Mouse (Mus musculus): ENCODE data around the gene Krtap2-4.
"Not testable (repeated sequence)": the region's sequence is repeated elsewhere in the genome, so short reads cannot be mapped to it uniquely, and the experiment has no call there.

The Krtap2-4 gene

DNA sequence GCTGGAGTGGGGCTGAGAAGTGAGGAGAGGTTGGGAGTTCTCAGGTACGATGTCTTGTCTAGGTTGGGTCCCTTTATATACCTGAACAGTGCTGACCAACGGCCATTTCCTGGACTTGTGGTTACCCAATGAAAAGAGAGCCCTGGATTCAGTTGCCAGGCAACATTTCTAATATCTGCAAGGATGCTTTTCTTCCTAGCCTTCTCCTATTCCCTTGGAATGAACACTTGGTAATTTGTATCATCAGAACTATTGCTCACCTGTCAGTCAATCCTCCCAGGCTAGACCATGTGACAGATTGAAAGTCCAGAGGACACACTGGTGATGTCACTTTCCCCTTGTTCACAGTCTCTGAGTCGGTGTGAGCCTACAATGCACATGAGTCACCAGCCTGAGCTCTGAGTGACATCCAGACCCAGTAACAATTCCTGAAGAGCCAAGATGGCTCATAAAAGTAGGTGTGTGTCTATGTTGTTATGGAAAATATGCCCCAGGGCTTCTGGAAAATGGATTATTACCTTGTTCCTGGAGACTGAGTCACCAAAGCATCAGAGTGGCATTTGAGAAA is at the start of gene Krtap2-4:
Gene Krtap2-4 (minus strand): TSS at position 51 of the 568 bp plus-strand sequence.
- DNase-seq (ENCODE audit: low spot score in 2 of 2), result no peak

DNA sequence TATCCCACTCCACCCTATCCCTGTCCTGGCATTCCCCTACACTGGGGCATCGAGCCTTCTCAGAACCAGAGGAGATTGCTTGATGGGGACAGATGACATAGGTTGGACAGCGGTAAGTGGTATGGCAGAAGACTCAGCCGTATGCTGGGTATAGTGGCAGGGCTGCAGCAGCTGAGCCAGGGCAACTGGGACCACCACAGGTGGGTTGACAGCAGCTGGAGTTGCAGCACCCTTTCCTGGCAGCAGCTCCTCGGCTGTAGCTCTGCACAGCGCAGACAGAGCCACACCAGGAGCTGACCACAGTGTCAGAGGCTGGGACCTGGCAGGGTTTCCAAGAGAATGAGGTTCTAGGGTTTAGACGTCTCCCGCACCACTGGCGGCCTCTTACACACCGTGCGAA is 48.2 kb upstream of the Krtap2-4 start:
- DNase-seq (ENCODE audit: low spot score in 2 of 2), result no peak

DNA sequence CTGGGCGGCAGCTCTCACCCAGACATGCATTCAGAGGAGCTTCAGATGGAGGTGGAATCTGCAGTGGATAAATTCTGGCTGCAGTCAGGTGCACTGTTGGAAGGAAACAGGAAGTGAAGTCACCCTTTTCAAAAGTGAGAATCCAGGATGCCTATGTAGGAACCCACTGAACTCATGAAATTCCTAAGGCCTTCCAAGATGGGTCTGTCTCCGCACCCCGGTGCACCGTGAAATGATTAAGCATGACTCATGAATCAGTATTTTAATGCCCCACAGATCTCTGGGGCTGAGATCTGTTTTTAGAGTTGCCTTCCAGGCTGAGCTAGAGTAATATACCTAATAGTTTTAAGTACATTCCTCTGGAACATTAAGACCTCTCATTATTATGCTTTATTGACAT is 44.6 kb upstream of the Krtap2-4 start:
- no peak for DNase-seq (ENCODE audit: low spot score in 2 of 2)

DNA sequence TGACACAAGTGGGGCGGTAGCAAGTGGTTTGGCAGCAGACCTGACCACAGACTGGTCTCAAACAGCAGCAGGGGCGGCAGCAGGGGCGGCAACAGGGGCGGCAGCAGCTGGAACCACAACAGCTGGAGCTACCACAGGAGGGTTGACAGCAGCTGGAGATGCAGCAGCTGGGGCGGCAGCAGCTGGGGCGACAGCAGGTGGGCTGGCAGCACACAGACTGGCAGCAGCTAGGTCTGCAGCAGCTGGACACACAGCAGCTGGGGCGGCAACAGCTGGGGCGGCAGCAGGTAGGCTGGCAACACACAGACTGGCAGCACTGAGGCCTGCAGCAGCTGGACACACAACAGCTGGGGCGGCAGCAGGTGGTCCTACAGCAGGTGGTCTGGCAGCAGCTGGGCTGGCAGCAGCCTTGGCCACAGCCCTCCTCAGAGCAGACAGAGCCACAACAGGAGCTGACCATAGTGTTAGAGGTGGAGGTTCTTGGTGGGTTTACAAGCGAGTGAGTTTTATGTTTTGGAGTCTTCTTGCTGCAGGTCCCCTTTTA is 43.9 kb upstream of the Krtap2-4 start, which contains the start of gene Gm11563:
Gene Gm11563 (minus strand): TSS at position 494 of the 544 bp plus-strand sequence.
- not testable (repeated sequence) for DNase-seq (ENCODE audit: low spot score in 2 of 2)

DNA sequence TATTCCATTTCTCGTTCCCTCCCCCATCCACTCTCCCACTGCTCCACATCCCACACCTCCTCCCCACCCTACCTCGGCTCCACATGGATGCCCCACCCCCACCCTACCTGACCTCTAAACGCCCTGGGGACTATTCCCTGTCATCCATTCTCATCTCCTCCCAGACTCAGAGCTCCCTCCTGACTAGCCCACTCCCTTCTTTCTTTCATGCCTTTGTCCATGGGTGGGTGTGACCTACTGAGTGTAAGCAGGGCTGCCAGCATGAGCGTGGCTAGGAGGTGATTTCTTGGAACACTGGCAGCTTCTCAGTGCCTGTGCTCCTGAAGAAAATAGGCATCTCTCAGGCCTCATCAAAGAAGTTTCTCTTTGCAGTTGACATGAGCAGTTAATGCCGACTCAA is 42.4 kb upstream of the Krtap2-4 start:
- no peak for DNase-seq (ENCODE audit: low spot score in 2 of 2)

DNA sequence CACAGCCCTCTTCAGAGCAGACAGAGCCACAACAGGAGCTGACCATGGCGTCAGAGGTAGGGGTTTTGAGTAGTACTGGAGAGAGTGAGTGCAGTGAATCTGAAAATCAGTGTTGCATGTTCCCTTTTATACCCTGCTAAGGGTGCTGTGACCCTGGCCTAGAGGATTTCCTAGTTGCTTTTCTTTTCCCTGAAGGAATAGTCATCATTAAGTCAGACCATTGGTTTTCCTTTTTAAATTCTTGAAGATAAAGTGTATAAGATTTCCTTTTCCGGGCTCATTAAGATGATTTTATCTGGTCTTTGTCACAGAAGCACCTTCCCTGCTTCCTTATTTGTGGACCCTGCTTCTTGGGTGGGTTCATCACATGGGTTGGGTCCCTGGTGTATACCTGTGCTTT is 35.5 kb upstream of the Krtap2-4 start, which contains the start of gene Gm11555:
Gene Gm11555 (minus strand): TSS at position 101 of the 400 bp plus-strand sequence.
- DNase-seq (ENCODE audit: low spot score in 2 of 2), result no peak

DNA sequence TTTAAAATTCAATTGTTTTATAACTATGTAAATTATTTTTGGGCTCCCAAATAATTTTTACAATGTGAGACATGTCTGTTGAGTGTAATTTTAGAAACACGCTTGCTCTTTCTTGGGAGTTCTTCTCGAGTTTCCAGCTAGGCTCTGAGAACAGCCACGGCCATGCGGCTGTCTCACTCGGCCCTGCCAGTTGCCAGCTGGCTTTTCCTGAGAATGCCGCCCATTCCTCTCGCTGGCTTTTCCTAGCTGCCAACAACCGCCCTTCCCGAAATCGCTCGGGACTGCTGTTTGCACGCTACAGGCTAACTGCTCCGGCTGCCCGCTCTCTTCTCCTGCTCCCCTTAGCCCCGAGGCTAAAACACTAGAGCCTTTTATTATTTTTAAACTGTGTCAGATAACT is 31.8 kb upstream of the Krtap2-4 start:
- DNase-seq (ENCODE audit: low spot score in 2 of 2), result no peak

DNA sequence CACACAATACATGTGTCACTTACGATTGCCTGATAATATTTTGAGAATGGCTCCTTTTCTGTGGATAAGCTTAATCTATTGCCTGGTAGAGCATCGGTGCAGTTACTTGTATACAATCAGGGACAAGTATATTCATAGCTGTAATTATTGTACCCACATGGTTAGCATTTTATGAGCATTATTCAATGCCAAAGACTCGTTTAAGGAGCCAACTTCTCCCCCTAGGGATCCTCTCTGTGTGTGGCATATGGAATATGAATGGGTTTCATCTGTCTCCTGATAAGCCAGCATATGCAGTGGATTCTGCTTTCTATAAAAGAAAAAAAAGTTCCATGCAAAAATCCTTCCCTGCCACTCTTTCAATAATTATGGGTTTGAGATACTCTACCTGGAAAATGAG is 29.7 kb upstream of the Krtap2-4 start:
- DNase-seq (ENCODE audit: low spot score in 2 of 2), result no peak

DNA sequence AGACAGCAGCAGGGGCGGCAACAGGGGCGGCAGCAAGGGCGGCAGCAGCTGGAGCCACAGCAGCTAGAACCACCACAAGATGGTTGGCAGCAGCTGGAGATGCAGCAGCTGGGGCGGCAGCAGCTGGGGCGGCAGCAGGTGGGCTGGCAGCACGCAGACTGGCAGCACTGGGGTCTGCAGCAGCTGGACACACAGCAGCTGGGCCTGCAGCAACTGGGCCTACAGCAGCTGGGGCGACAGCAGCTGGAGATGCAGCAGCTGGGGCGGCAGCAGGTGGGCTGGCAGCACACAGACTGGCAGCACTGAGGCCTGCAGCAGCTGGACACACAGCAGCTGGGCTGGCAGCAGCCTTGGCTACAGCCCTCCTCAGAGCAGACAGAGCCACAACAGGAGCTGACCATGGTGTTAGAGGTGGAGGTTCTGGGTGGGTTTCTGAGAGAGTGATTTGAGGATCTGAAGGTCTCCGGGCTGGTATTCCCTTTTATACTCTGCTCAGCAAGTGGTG is 29.0 kb upstream of the Krtap2-4 start, which contains the start of gene Krtap4-7:
Gene Krtap4-7 (minus strand): TSS at position 455 of the 505 bp plus-strand sequence.
- DNase-seq (ENCODE audit: low spot score in 2 of 2), result not testable (repeated sequence)

DNA sequence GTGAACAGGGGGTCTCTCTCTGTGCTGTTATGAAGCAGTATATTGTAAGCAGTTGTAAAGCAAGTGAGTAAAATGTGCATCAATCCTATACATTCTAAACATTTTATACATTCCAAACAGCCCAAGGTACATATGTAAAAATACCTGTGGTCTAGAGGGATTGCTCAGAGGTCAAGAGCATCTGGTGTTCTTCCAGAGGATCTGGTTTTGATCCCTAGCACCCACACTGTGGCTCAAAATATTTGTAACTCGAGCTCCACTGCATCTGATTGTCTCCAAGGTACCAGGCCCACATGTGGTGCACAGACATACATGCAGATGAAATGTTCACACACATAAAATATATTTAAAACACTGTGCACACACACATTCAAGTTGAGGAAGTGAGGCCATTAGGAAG is 26.3 kb upstream of the Krtap2-4 start:
- DNase-seq (ENCODE audit: low spot score in 2 of 2), result no peak

DNA sequence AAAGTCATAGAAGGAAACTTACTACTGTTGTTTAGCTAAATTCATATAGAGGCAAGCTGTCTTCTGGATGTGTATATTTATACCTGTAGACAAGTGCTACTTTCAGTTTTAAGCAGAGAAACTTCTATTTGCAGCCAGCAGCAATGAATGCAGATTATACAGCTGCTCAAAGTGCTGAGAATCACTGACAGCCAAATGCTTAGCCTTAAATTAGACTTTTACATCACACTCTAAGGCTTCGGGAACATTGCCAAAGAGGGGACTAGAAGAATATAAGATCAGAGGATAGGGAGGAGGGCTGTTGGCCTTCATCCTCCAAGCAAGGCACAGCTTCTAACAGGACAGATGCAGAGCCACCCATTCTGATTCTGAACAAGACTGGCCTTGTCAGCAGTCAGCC is 22.4 kb upstream of the Krtap2-4 start:
- DNase-seq (ENCODE audit: low spot score in 2 of 2), result no peak

DNA sequence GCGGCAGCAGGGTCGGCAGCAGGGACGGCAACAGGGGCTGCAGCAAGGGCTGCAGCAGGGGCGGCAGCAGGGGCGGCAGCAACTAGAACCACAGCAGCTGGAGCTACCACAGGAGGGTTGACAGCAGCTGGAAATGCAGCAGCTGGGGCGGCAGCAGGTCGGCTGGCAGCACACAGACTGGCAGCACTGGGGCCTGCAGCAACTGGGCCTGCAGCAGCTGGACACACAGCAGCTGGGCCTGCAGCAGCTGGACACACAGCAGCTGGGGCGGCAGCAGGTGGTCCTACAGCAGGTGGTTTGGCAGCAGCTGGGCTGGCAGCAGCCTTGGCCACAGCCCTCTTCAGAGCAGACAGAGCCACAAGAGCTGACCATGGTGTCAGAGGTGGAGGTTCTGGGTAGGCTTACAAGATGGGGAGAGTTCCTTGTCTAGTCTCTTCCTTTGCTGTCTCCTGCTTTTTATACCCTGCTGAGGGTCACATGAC is 20.0 kb upstream of the Krtap2-4 start, which contains the start of gene Krtap4-2:
Gene Krtap4-2 (minus strand): TSS at position 432 of the 482 bp plus-strand sequence.
- DNase-seq (ENCODE audit: low spot score in 2 of 2), result no peak

DNA sequence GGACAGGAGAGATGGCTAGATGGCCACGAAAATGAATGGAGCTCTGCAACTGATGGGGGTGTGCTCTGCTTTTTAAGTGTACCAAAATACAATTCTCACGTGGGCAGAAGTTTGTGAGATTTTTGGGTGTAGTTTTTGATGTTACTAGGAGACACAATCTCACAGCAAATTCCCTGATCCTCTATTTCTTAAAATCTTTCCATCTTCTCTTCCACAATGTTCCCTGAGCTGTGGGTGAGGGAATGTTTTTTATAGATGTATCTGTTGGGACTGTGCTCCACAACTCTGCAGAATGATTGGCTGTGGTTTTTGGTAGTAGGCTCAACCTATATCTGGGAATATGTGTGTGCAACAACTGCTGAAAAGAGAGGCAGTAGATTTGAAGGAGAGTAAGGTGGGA is 18.6 kb upstream of the Krtap2-4 start:
- DNase-seq (ENCODE audit: low spot score in 2 of 2), result no peak

DNA sequence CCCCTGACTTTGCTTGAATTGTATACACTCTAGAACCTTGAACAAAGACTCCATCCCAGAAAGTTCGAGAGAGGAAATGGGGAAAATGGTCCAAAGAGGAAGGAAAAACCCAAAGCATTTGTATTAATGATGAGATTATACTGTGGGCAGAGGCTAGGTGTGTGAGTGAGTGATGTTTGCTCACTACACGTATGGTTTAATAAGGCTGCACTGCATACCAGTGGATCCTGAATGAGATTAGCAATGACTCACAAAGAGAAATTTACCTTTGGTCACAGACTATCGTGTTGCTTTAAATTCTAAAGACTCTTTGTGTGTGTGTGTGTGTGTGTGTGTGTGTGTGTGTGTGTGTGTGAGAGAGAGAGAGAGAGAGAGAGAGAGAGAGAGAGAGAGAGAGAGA is 16.2 kb upstream of the Krtap2-4 start:
- DNase-seq (ENCODE audit: low spot score in 2 of 2), result no peak

DNA sequence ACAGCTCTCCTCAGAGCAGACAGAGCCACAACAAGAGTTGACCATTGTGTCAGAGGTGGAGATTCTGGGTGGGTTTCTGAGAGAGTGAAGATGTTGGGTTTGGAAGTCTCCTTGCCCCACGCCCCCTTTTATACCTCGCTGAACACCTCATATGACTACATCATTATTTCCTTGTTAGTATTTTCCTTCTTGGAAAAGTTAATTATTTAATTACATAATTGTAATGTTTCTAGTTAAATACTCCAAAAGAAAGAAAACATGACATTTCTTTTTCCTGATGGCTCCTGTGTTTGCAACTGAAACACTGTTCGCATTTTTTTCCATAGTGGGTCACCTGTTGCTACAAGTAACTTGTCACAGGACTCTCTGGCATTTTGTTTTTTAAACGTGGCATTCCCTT is 13.5 kb upstream of the Krtap2-4 start, which contains the start of gene Krtap4-1:
Gene Krtap4-1 (minus strand): TSS at position 101 of the 400 bp plus-strand sequence.
- DNase-seq (ENCODE audit: low spot score in 2 of 2), result no peak

DNA sequence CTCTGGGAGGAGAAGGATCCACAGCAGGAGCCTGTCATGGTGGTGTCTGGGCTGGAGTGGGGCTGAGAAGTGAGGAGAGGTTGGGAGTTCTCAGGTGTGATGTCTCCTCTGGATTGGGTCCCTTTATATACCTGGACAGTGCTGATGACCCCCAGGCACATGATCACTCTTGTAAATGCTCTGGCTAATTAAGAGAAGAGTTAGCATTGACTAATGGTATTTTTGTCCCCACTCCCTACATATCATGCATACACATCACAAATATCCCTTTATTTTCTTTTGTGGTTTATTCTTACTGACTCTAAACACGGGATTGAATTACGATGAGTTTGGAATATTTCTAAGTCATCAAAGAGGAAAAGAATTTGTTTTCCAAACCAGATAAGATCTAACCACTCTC is 5.7 kb upstream of the Krtap2-4 start, which contains the start of gene Gm11562:
Gene Gm11562 (minus strand): TSS at position 101 of the 400 bp plus-strand sequence.
- DNase-seq (ENCODE audit: low spot score in 2 of 2), result no peak

DNA sequence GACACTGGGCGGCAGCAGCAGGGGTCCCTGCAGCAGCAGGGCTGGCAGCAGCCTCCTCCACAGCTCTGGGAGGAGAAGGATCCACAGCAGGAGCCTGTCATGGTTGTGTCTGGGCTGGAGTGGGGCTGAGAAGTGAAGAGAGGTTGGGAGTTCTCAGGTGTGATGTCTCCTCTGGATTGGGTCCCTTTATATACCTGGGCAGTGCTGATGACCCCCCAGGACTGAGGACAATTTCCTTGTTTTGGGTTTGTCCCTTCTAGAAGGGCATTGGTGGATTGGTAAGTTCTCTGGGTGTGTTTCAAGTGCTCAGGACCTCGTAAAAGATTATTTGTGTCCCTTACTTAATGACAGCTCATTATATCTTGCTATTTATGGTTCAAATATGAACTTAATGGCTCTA is 4.6 kb downstream of the Krtap2-4 start, which contains the start of gene Gm11937:
Gene Gm11937 (minus strand): TSS at position 101 of the 400 bp plus-strand sequence.
- not testable (repeated sequence) for DNase-seq (ENCODE audit: low spot score in 2 of 2)

DNA sequence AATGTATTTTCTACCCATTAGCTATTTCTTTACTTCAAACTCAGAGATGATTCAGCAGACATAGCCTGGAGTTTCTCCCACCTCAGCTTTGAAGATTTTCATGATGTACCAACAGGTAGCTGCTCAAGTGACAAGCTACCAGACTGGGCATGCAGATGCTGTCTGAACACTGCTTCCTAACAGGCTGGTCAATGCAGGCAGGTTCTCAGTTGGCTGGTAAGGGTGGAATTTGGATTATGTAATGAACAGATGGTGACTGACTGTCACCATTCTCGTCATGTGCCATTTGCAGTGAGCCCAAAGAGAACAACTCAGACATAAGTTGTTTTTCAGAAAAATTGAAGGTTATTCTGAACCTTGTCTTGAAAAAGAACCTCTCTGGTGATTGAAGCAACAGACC is 5.5 kb downstream of the Krtap2-4 start:
- DNase-seq (ENCODE audit: low spot score in 2 of 2), result peak; percentile 5 to 10

DNA sequence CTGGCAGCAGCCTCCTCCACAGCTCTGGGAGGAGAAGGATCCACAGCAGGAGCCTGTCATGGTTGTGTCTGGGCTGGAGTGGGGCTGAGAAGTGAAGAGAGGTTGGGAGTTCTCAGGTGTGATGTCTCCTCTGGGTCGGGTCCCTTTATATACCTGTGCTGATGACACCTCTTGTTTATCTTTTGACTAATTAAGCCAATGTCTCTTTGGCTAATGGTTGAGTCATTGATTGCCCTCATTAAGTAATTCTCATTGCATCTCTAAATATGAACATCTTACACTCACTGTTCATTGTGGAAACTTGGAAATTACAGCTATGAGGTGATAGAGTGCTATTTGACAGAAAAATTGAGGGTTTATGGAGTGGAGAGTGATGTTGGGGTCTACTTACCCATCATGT is 11.4 kb downstream of the Krtap2-4 start, which contains the start of gene Gm11938:
Gene Gm11938 (minus strand): TSS at position 101 of the 400 bp plus-strand sequence.
- DNase-seq (ENCODE audit: low spot score in 2 of 2), result not testable (repeated sequence)

DNA sequence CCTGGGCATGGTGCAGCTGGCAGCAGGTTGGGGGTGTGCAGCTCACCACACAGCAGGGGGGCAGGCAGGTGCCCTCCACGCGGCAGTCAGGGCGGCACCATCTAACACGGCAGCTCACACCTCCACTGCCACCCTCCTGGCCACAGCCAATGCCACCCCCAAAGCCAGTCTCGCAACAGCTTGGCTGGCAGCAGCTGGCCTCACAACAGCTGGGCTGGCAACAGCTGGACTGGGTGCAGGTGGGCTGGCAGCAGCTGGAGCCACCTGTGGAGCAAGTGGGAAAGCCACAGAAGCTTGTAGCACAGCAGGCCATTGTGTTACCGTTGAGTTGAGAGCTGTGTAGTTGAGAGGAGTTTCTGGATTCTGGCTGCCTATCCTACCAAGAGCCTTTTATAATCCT is 16.9 kb downstream of the Krtap2-4 start, which contains the start of gene Krtap9-3:
Gene Krtap9-3 (minus strand): TSS at position 364 of the 400 bp plus-strand sequence.
- not testable (repeated sequence) for DNase-seq (ENCODE audit: low spot score in 2 of 2)

DNA sequence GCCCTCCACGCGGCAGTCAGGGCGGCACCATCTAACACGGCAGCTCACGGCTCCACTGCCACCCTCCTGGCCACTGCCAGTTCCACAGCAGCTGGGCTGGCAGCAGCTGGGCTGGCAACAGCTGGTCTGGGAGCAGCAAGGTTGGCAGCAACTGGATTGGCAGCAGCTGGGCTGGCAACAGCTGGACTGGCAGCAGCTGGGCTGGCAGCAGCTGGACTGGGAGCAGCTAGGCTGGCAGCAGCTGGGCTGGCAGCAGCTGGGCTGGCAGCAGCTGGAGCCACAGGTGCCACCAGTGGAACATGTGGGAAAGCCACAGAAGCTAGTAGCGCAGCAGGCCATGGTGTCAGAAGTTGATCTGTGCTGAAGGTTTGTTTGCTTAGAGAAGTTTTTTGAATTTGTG is 23.7 kb downstream of the Krtap2-4 start, which contains the start of gene Krtap1-3:
Gene Krtap1-3 (minus strand): TSS at position 359 of the 400 bp plus-strand sequence.
- DNase-seq (ENCODE audit: low spot score in 2 of 2), result no peak

DNA sequence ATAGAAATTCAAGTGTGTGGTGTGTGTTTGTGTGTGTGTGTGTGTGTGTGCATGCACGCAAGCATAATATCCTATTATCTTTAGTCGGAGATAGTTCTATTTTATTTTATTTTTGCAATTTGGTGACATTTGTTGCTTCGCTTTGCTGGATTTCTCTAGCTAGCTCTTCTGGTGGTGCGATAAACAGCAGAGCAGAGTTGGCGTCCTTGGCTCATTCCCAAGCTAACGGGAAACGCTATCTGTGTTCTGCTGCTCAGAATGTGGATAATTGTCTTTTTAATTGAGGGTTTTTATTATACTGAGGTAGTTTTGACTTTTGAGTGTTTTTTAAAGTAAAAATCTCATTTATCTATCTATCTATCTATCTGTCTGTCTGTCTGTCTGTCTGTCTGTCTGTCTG is 29.6 kb downstream of the Krtap2-4 start:
- no peak for DNase-seq (ENCODE audit: low spot score in 2 of 2)
